Mouse (Mus musculus): ENCODE results near the gene Hhatl. TPM values are rescaled to one million over a fixed set of nuclear protein-coding genes. Genes with fewer than 3 reads are reported as not detected.

Hhatl gene
- polyA plus RNA-seq, 1 experiment from 2014 or later = 0.50 TPM

- Histone ChIP-seq H3K4me3 (ENCODE audit: low read length) (no peak overlapping the region), H3K9ac (ENCODE audit: low read depth, low read length) (no peak overlapping the region), H3K27ac (ENCODE audit: low read depth, low read length) (no peak overlapping the region), H3K4me2 (ENCODE audit: low read length) (no peak overlapping the region), H3K27me3 (replicated peaks; ENCODE audit: control insufficient read depth, insufficient read depth, low read length) (no peaks in the 10 kb centered on the region), H3K4me1 (ENCODE audit: control insufficient read depth, insufficient read depth, low read depth, low read length) (no peaks in the 10 kb centered on the region), H3K9me3 (ENCODE audit: control insufficient read depth, low read length) (no peaks in the 10 kb centered on the region), H3K36me3 (ENCODE audit: control insufficient read depth, insufficient read depth, low read length) (no peaks in the 10 kb centered on the region)
- no peak for ATAC-seq
- WGBS = 80% methylated on average over 6 of the region's 6 CpGs
These were observed 36.0 kb upstream of the Hhatl start for GRCm38 (mm10) chr9:121828314-121828713.

DNA sequence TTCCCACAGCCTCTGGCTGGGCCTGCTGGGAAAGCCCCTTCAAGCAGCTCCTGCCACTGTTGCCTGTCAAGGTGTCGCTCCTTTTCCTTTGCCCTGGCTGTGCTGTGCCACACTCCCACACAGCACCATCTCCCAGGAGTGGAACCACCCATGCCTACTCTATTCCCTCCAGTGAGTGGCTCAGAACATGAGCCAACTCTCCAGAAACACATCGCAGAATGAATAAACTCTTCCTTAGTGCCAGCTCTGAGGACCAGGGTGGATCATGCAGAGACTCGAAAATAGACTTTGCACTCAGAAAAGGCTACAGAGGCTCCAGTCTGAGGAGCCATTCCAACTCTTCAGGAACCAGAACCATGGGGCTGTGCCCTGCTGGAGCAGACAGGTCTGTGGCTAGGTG is 34.0 kb upstream of the Hhatl start:
- Histone ChIP-seq H3K27ac (ENCODE audit: low read depth, low read length) (no peak overlapping the region), H3K9ac (ENCODE audit: low read depth, low read length) (no peak overlapping the region), H3K9me3 (ENCODE audit: control insufficient read depth, low read length) (no peaks in the 10 kb centered on the region), H3K36me3 (ENCODE audit: control insufficient read depth, insufficient read depth, low read length) (no peaks in the 10 kb centered on the region), H3K4me2 (ENCODE audit: low read length) (no peak overlapping the region), H3K4me3 (ENCODE audit: low read length) (no peak overlapping the region), H3K27me3 (replicated peaks; ENCODE audit: control insufficient read depth, insufficient read depth, low read length) (no peaks in the 10 kb centered on the region), H3K4me1 (ENCODE audit: control insufficient read depth, insufficient read depth, low read depth, low read length) (peaks cover 11% of the 10 kb centered on the region)
- no peak for ATAC-seq
- 88% methylated on average over 3 of the region's 3 CpGs for WGBS

DNA sequence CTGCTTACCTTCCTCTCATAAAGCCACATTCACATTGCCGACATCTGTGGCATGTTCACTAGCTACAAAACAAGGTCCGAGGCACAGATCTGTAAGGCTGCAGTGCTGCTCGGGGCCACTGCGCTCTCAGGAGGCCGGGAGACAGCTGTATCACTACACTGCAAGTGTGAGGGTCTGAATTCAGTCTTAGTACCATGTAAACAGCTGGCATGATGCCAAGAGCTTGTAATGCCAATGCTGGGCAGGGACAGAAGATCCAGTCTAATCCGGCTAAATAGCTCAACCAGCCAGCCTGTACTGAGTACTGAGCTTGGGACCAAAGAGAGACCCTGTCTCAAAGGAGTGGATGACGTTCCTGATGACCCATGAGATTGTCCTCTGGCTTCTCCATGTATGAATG is 31.7 kb upstream of the Hhatl start:
- WGBS = 60% methylated on average over 7 of the region's 7 CpGs
- Histone ChIP-seq H3K4me3 (ENCODE audit: low read length) (no peak overlapping the region), H3K4me2 (ENCODE audit: low read length) (no peak overlapping the region), H3K27ac (ENCODE audit: low read depth, low read length) (no peak overlapping the region), H3K27me3 (replicated peaks; ENCODE audit: control insufficient read depth, insufficient read depth, low read length) (no peaks in the 10 kb centered on the region), H3K9me3 (ENCODE audit: control insufficient read depth, low read length) (no peaks in the 10 kb centered on the region), H3K4me1 (ENCODE audit: control insufficient read depth, insufficient read depth, low read depth, low read length) (peaks cover 11% of the 10 kb centered on the region), H3K36me3 (ENCODE audit: control insufficient read depth, insufficient read depth, low read length) (no peaks in the 10 kb centered on the region), H3K9ac (ENCODE audit: low read depth, low read length) (no peak overlapping the region)
- ATAC-seq = peak; percentile 48

DNA sequence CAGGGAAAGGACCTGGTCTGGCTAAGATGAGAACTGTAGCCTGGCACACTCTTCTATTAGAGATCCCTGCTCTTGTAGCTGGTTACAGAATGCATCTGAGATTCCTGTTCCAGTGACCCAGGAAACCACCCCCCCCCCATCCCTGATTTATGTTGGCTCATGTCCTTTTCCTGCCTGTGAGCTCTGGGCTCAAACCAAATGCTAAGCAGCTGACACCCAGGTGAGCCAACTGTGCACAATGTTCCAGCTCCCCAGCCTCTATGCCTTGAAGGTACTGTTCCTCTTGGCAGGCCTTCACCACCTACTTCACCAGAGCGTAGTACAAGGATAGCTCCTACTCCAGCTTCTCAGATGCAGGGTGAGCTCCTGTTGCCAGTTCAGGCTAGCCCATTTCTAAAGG is 30.7 kb upstream of the Hhatl start:
- no peaks in the 10 kb centered on the region for H3K36me3 ChIP-seq (ENCODE audit: control insufficient read depth, insufficient read depth, low read length)
- peaks cover 11% of the 10 kb centered on the region for H3K4me1 ChIP-seq (ENCODE audit: control insufficient read depth, insufficient read depth, low read depth, low read length)
- no peak overlapping the region for H3K4me2 ChIP-seq (ENCODE audit: low read length)
- H3K4me3 ChIP-seq (ENCODE audit: low read length) = no peak overlapping the region
- peak overlapping the region; percentile 73 for H3K27ac ChIP-seq (ENCODE audit: low read depth, low read length)
- no peaks in the 10 kb centered on the region for H3K9me3 ChIP-seq (ENCODE audit: control insufficient read depth, low read length)
- no peaks in the 10 kb centered on the region for H3K27me3 ChIP-seq (replicated peaks; ENCODE audit: control insufficient read depth, insufficient read depth, low read length)
- WGBS = 69% methylated on average over 1 of the region's 1 CpGs
- H3K9ac ChIP-seq (ENCODE audit: low read depth, low read length) = 0 out of 2 replicates have a peak overlapping the region, but pooled peaks have one; percentile 4
- peak; percentile 10; the same call in 1 of the 2 replicates for ATAC-seq

GRCm38 (mm10) chr9:121822585-121822991 is 30.3 kb upstream of the Hhatl start:
- H3K27ac ChIP-seq (ENCODE audit: low read depth, low read length) = peak overlapping the region; percentile 73
- H3K4me2 ChIP-seq (ENCODE audit: low read length) = no peak overlapping the region
- H3K9me3 ChIP-seq (ENCODE audit: control insufficient read depth, low read length) = no peaks in the 10 kb centered on the region
- 18% methylated on average over 5 of the region's 6 CpGs for WGBS
- no peaks in the 10 kb centered on the region for H3K27me3 ChIP-seq (replicated peaks; ENCODE audit: control insufficient read depth, insufficient read depth, low read length)
- H3K9ac ChIP-seq (ENCODE audit: low read depth, low read length) = 0 out of 2 replicates have a peak overlapping the region, but pooled peaks have one; percentile 4
- H3K4me3 ChIP-seq (ENCODE audit: low read length) = no peak overlapping the region
- ATAC-seq = peak; percentile 84
- no peaks in the 10 kb centered on the region for H3K36me3 ChIP-seq (ENCODE audit: control insufficient read depth, insufficient read depth, low read length)
- peaks cover 11% of the 10 kb centered on the region for H3K4me1 ChIP-seq (ENCODE audit: control insufficient read depth, insufficient read depth, low read depth, low read length)

DNA sequence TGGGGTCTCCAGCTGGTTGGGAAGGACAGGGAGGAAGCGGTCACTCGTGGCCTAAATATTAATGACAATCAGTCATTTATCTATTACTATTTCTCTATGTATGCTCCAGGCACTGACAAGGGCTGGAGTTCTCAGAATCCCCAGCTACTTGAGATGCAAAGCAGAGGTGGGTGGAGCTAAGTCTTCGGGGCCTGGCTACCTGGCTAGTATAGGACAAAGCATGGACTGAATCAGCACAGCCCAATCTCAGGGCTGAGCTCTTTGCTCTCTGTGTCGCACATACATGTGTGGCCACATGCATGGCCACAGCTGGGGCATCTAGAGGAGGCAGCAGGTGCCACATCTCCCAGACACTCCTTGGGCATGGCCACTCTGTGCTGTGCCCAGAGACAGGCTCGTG is 28.5 kb upstream of the Hhatl start:
- no peaks in the 10 kb centered on the region for H3K36me3 ChIP-seq (ENCODE audit: control insufficient read depth, insufficient read depth, low read length)
- no peak overlapping the region for H3K4me2 ChIP-seq (ENCODE audit: low read length)
- H3K27ac ChIP-seq (ENCODE audit: low read depth, low read length) = no peak overlapping the region
- ATAC-seq = no peak
- no peaks in the 10 kb centered on the region for H3K27me3 ChIP-seq (replicated peaks; ENCODE audit: control insufficient read depth, insufficient read depth, low read length)
- no peaks in the 10 kb centered on the region for H3K9me3 ChIP-seq (ENCODE audit: control insufficient read depth, low read length)
- H3K9ac ChIP-seq (ENCODE audit: low read depth, low read length) = no peak overlapping the region
- WGBS = 66% methylated on average over 5 of the region's 5 CpGs
- H3K4me3 ChIP-seq (ENCODE audit: low read length) = no peak overlapping the region
- H3K4me1 ChIP-seq (ENCODE audit: control insufficient read depth, insufficient read depth, low read depth, low read length) = peaks cover 11% of the 10 kb centered on the region

- Histone ChIP-seq H3K4me1 (ENCODE audit: control insufficient read depth, insufficient read depth, low read depth, low read length) (peaks cover 11% of the 10 kb centered on the region), H3K36me3 (ENCODE audit: control insufficient read depth, insufficient read depth, low read length) (no peaks in the 10 kb centered on the region), H3K9me3 (ENCODE audit: control insufficient read depth, low read length) (no peaks in the 10 kb centered on the region), H3K9ac (ENCODE audit: low read depth, low read length) (no peak overlapping the region), H3K4me3 (ENCODE audit: low read length) (no peak overlapping the region), H3K4me2 (ENCODE audit: low read length) (no peak overlapping the region), H3K27me3 (replicated peaks; ENCODE audit: control insufficient read depth, insufficient read depth, low read length) (no peaks in the 10 kb centered on the region), H3K27ac (ENCODE audit: low read depth, low read length) (peak overlapping the region; percentile 57; the same call in 1 of the 2 replicates)
- ATAC-seq = peak; percentile 25
- 44% methylated on average over 7 of the region's 7 CpGs for WGBS
These were observed 27.6 kb upstream of the Hhatl start for GRCm38 (mm10) chr9:121819771-121820471.

DNA sequence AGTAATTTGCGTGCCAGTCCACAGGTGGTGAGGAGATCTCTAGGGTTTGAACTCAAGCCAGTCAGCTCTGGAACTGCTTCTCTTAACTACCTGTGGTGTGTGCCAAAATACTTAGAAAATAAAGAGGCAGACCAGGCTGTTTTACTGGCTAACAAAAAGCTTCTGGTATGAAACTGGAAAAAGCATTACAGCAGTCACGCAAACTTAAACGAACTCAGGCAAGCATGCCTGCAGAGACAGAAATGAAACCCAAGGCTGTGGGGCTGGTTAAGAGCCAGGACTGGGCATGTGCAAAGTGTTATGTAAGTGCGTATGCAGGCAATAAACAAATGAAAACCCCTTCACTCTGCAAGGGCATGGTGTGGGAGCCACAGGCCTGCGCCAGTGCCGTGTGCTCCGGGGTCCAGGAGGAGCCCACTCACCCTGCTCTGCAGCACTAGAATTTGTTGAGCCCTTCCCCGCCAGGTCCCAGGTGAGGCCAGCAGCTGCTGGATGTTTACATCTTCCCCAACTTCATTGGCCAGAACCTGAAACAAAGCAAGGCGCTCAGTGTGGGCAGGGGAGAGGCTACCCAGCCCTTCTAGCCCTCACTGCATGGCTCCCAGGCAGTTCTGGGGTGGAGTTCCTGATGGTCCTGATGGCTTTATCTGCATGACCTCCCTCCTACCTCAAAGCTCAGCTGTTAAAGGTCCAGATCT is 26.9 kb upstream of the Hhatl start:
- Histone ChIP-seq H3K9me3 (ENCODE audit: control insufficient read depth, low read length) (no peaks in the 10 kb centered on the region), H3K4me1 (ENCODE audit: control insufficient read depth, insufficient read depth, low read depth, low read length) (peaks cover 11% of the 10 kb centered on the region), H3K36me3 (ENCODE audit: control insufficient read depth, insufficient read depth, low read length) (no peaks in the 10 kb centered on the region), H3K9ac (ENCODE audit: low read depth, low read length) (no peak overlapping the region), H3K27me3 (replicated peaks; ENCODE audit: control insufficient read depth, insufficient read depth, low read length) (no peaks in the 10 kb centered on the region), H3K4me3 (ENCODE audit: low read length) (no peak overlapping the region), H3K27ac (ENCODE audit: low read depth, low read length) (peak overlapping the region; percentile 57; the same call in 1 of the 2 replicates), H3K4me2 (ENCODE audit: low read length) (no peak overlapping the region)
- 73% methylated on average over 9 of the region's 9 CpGs for WGBS
- no peak for ATAC-seq

DNA sequence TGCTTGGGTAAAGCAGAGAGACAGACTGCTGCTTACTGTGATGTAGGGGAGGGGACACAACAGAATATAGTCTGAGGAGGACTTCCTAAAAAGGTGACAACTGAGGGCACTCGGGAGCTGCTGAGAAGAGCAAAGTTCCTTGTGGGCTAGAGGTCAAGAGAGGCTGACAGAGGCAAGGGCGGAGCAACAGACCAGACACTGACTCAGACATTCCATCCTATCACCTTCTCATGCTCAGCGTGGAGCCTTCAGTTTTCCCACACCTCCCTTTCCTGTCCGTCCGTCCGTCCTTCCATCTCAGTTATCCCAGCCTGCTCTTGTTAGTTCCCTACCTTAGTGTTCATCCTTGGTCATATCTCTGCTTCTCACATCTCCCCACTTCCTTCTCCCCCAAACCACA is 22.9 kb upstream of the Hhatl start:
- Histone ChIP-seq H3K9me3 (ENCODE audit: control insufficient read depth, low read length) (no peaks in the 10 kb centered on the region), H3K4me1 (ENCODE audit: control insufficient read depth, insufficient read depth, low read depth, low read length) (peaks cover 11% of the 10 kb centered on the region), H3K4me3 (ENCODE audit: low read length) (no peak overlapping the region), H3K27me3 (replicated peaks; ENCODE audit: control insufficient read depth, insufficient read depth, low read length) (no peaks in the 10 kb centered on the region), H3K27ac (ENCODE audit: low read depth, low read length) (no peak overlapping the region), H3K9ac (ENCODE audit: low read depth, low read length) (no peak overlapping the region), H3K4me2 (ENCODE audit: low read length) (no peak overlapping the region), H3K36me3 (ENCODE audit: control insufficient read depth, insufficient read depth, low read length) (no peaks in the 10 kb centered on the region)
- WGBS = 83% methylated on average over 6 of the region's 6 CpGs
- ATAC-seq = no peak

Measured in hindbrain, embryonic 16.5 days (tissue).